Mouse (Mus musculus) lung, adult 2 months (tissue): ENCODE measurements around the gene Dop1a.

Source experiments
- CTCF ChIP-seq: fragments of 200-500 bp; IDR thresholded peaks from 2 replicates; pipeline ENCODE4 v1.5.1; 2011; ENCODE audit warnings: mild to moderate bottlenecking, low read length, control low read depth; ENCODE audit not compliant: insufficient read depth
- POLR2A ChIP-seq: fragments of 200-500 bp; IDR thresholded peaks from 2 replicates; pipeline ENCODE4 v1.6.1; 2011; ENCODE audit warnings: low read depth, mild to moderate bottlenecking, control low read depth, low read length, borderline replicate concordance; ENCODE audit errors: extremely low read depth

GRCm38 (mm10) chr9:86583740-86584139 is 116.8 kb downstream of the Dop1a start:
- TF ChIP-seq POLR2A, result no peak
- TF ChIP-seq CTCF, result peak; percentile 95
